Mouse (Mus musculus) adrenal gland (tissue): Measurements from ENCODE around the gene Mks1.

Experiments
- intact Hi-C: fragments of 180-260 bp; cut with DNase I; formaldehyde crosslinking; loops from one replicate; pipeline ENCODE4 v1.15.1; 2025

Gene Mks1

DNA sequence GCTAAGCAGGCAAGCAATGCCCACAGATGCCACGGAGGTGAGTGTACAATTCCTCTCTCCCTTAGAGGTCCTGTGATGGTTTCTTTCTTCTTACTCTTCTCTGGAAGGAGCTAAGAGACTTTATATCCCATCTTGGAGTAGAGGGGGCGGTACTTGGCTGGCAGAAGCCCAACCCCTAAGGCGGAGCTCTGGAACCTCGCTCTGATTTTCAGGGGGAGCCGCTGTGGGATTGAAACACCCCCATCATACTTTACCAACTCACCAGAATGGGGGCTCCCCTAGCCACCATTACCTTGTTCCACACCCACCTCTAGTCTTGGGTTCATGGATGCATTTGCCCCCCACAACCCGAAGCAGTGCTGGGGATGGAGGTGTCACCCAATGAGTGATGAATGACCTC is 22.4 kb downstream of the Mks1 start, which contains the start of gene Epx:
Gene Epx (minus strand): TSS at position 101 of the 400 bp plus-strand sequence.
- intact Hi-C loops, result no loop called here

DNA sequence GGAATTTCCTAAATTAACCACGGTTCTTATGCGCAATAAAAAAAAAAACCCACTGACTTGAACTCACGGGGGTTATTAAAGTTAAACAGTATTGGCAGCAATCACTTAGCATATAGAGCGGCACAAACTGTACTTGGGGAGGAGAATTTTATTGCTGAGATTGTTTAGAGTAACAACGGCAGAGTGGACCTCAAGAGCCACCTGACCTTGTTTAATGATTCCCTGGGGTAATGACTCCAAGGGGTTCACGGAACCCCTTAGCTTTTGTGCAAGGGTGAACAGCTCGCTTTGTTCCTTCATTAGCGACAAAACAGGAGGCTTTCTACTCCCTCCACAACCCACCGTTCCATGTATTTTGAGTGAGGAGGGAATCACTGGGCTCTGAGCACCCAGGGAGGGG is 26.8 kb downstream of the Mks1 start:
- intact Hi-C loops, result no loop called here

DNA sequence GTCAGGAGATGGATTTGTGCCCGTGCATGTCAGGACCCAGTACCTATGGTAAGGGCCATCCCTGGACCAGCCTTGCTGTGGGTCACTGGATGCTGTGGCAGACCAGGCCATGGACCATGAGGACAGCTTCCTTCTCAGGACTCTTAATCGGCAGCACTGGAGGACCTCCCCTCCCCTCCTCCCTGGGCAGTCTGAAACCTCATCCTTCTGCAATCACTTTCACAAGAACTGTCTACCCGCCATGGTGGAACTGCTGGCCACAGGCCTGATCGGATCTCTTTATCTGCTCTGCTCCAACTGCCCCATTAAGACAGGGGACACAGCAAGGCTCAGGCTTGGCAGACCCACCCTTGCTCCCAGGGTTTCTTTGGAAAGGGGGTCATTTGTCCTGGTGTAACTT is 28.7 kb downstream of the Mks1 start:
- intact Hi-C loops, result no loop called here

DNA sequence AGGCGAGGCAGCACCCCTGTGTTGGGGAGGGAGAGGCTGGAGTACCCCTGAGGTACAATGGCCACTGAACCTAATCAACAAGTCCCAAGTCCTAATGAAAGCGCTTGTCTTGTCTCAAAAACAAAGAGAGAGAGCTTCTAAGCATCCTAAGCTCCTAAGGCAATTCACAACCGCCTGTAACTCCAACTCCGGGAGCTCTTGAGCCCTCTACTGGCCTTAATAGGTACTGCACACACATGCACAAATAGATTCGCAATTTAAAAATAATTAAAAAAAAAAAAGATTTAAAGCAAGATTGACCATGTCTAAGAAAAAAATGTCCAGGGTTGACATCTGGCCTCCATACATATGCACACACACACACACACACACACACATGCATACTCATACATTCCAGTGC is 30.5 kb downstream of the Mks1 start:
- intact Hi-C loops, result no loop called here

DNA sequence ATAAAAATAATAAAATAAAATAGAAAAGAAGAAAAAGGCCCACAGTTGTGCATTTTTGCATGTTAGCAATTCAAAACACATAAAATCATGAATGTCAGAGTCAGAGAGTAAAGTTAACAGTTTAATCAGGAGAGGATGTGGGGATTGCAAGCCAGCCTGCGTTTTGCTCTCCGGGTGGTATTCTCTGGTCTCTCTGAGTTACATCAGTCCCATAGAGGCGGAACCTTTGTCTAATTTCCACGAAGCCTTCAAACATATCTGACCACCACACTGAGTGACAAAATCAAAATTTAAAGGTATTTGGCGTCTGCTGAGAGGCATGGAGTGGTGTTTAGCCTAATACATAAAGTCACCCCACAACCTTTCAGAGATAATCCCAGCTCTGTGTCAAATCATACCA is 31.8 kb downstream of the Mks1 start:
- intact Hi-C loops, result no loop called here

DNA sequence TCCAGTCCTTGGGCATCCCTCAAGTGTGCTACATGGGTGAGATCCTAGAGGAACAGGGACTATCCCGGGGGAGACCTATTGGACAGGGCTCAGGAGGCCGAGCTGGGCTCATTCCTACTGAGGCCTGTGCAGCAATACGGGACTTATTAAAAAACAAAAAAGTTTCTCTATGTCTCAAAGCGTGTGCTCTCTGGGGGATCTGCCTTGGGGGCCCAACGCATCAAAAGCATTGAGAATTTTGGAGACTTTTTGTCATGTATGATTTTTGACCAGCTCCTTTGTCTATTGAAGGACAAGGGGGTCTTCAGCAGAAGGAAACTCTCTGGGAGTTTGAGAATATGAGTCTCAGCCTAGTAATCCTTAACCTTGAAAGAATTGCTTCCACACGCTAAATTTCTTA is 39.2 kb downstream of the Mks1 start, which contains the start of gene Olfr462:
Gene Olfr462 (minus strand): TSS at position 101 of the 400 bp plus-strand sequence.
- intact Hi-C loops, result no loop called here

DNA sequence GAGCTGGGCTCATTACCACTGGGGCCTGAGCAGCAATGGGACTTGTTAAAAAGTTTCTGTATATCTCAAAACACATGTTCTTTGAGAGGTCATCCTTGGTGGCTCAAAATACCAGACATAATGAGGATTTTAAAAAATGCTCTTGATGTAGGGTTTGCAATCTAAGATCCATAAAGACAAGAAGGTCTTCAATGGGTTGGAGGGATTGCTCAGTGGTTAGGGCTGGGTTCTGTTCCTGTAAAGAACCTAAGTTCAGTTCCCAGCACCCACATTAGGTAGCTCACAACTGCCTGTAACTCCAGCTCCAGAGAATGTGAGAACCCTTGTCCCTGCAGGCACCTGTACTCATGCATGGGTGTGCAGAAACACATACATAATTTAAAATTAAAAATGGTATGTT is 44.3 kb downstream of the Mks1 start, which contains the start of gene Olfr463:
Gene Olfr463 (minus strand): TSS at position 101 of the 400 bp plus-strand sequence.
- intact Hi-C loops, result no loop called here

DNA sequence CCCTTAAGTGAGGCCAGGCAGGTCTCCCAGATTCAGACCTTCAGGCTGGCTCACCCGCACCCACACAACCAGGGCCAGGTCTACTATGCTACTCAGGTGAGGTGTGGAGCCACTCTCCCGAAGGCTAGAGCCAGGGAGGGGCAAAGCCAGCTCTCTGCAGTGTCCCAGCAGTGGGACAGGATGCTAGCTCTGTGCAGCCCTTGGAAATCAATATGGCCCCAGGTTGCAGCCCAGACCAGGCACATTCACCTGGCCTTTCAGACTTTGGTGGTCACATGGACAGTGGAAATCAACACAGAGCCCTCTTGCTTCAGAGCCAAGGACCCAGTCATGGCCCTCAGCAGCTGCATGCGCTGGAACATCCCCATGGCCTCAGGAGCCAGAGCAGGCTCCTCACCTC is 51.3 kb downstream of the Mks1 start:
- intact Hi-C loops, result no loop called here
